Mouse (Mus musculus) heart, adult 2 months (tissue): Measurements from ENCODE around the gene Gm29564. TPM values are rescaled to one million over a fixed set of nuclear protein-coding genes. Genes with fewer than 3 reads are reported as not detected.
"Not testable (repeated sequence)": the region's sequence is repeated elsewhere in the genome, so short reads cannot be mapped to it uniquely, and the experiment has no call there.

ENCODE experiments used
- DNase-seq, 2 experiments: peaks; one replicate each; pipeline ENCODE4 v3.0.0; 2021
- H3K27ac ChIP-seq: fragments of 200-600 bp; 2 replicates; pipeline ENCODE4 v1.8.1; 2022
- H3K27me3 ChIP-seq: fragments of 200-500 bp; 2 replicates; pipeline ENCODE4 v1.6.1; 2012; ENCODE audit warnings: mild to moderate bottlenecking, low read length, inconsistent platforms, mixed read lengths; ENCODE audit not compliant: control insufficient read depth, insufficient read depth
- H3K36me3 ChIP-seq: fragments of 200-500 bp; 2 replicates; pipeline ENCODE4 v1.6.1; 2012; ENCODE audit warnings: low read length, inconsistent platforms; ENCODE audit not compliant: control insufficient read depth, insufficient read depth
- H3K4me1 ChIP-seq: fragments of 200-500 bp; 2 replicates; pipeline ENCODE4 v1.6.1; 2011; ENCODE audit warnings: low read length; ENCODE audit not compliant: control insufficient read depth, insufficient read depth
- H3K4me3 ChIP-seq: fragments of 200-600 bp; 2 replicates; pipeline ENCODE4 v1.8.1; 2022
- H3K79me2 ChIP-seq: fragments of 200-500 bp; replicated peaks from 2 replicates; pipeline ENCODE4 v1.6.1; 2012; ENCODE audit warnings: mild to moderate bottlenecking, inconsistent platforms, low read length, moderate library complexity, mixed read lengths; ENCODE audit not compliant: control insufficient read depth, insufficient read depth
- H3K9ac ChIP-seq: fragments of 200-500 bp; 2 replicates; pipeline ENCODE4 v1.6.1; 2012; ENCODE audit warnings: low read depth, mild to moderate bottlenecking, control low read depth, inconsistent platforms, low read length, mixed read lengths
- WGBS: fragments of 180-500 bp; shearing (Covaris S2); methylation state at CpG from one replicate; pipeline ENCODE4 v1.1.7; 2018; 5-methylcytosine and 5-hydroxymethylcytosine counted together
- intact Hi-C: fragments of 180-260 bp; cut with DNase I; formaldehyde crosslinking; loops from one replicate; pipeline ENCODE4 v1.15.1; 2025
- long read RNA-seq: library from polyadenylated mRNA; stranded (forward); transcript quantifications from one replicate; pipeline ENCODE4 v2.0.0, GENCODE M21; 2021
- polyA plus RNA-seq: library from polyadenylated mRNA; depleted of rRNA; stranded (reverse); fragments of >200 nt; gene quantifications from 2 replicates; pipeline ENCODE4 v1.2.3, GENCODE M21; 2012; rRNA removed
- total RNA-seq, 2 experiments: library from RNA; stranded (reverse); gene quantifications; 2 replicates each; pipeline ENCODE4 v1.2.3; 2021

The Gm29564 gene
- total RNA-seq: not detected
- polyA plus RNA-seq: not detected in 2 replicates
- long read RNA-seq: 0 reads

- DNase-seq, H3K36me3 ChIP-seq, intact Hi-C loops, H3K27ac ChIP-seq, H3K4me3 ChIP-seq, H3K9ac ChIP-seq, H3K79me2 ChIP-seq, H3K4me1 ChIP-seq, H3K27me3 ChIP-seq: not testable (repeated sequence)
- no CpG with 5 or more reads among the region's 6 CpGs for WGBS
Observed at GRCm38 (mm10) chrY:78212693-78213092, at the start of gene Gm29564. Gene Gm29564, plus strand, starts transcription at chrY:78212993.

Other genes with a start within 250 kb of the Gm29564 start
- gene Gm20867, start 249.8 kb upstream of the Gm29564 start, total RNA-seq: not detected
- gene Gm20867, start 249.8 kb upstream of the Gm29564 start, polyA plus RNA-seq: not detected in 2 replicates